Mouse (Mus musculus) CD4-positive naive resting alpha-beta T cell, adult 76 days (primary cell): ENCODE results near the gene Gm44511. TPM values are rescaled to one million over a fixed set of nuclear protein-coding genes. Genes with fewer than 3 reads are reported as not detected.

Experiments used
- total RNA-seq: library from RNA; stranded (reverse); gene quantifications from one replicate; pipeline ENCODE4 v1.2.4, GENCODE M21; 2023

The Gm44511 gene
- not detected for total RNA-seq

GRCm38 (mm10) chr6:128826132-128826531 lies at the start of gene Gm44511, which contains the start of gene Klrb1b:
TSS of gene Gm44511 (minus strand) at chr6:128826315.
TSS of gene Klrb1b (minus strand) at chr6:128826331.

DNA sequence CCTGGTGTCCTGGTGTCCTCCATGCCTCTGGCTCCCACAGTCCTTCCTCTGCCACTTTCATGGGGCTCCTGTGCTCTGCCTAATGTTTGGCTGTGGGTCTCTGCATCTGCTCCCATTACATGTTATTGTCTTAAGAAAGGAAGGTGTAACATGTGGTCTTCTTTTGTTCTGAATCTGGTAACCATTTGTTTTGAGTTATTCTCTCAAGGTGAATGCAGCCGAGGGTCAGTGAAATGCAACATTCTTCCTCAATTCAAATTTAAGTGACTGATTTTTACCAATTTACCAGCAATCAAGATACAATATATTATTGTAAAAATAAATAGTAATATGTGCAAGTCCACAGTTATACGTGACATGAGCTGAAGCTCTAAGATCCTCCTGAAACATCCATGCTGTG lies 37.0 kb downstream of the Gm44511 start, which contains the start of gene Klrb1c:
Gene Klrb1c, minus strand, starts transcription at position 101 of the 400 bp plus-strand sequence.

Other genes with a start within 250 kb of the Gm44511 start
- not detected for gene A2ml1, start 244.7 kb downstream of the Gm44511 start, total RNA-seq
- 0.91 TPM for gene Klrb1a, start 202.8 kb downstream of the Gm44511 start, total RNA-seq
- 5.7 TPM for gene Clec2h, start 163.9 kb downstream of the Gm44511 start, total RNA-seq
- not detected for gene Klrb1, start 103.3 kb downstream of the Gm44511 start, total RNA-seq
- gene Klrb1c, start 37.1 kb downstream of the Gm44511 start, total RNA-seq, result 3.5 TPM
- gene Klrb1b, start within 50 bp of the Gm44511 start, total RNA-seq, result 2.1 TPM
- gene Clec2i, start 61.3 kb upstream of the Gm44511 start, total RNA-seq, result 37.1 TPM
- 6.6 TPM for gene BC035044, start 64.8 kb upstream of the Gm44511 start, total RNA-seq
- gene Clec2g, start 108.1 kb upstream of the Gm44511 start, total RNA-seq, result 6.1 TPM
- 2.6 TPM for gene Klrb1f, start 219.6 kb upstream of the Gm44511 start, total RNA-seq